Mouse (Mus musculus): Measurements from ENCODE around the gene Olfr1355. TPM values are rescaled to one million over a fixed set of nuclear protein-coding genes. Genes with fewer than 3 reads are reported as not detected.

Gene Olfr1355
- not detected for polyA plus RNA-seq (2014; fragmentation: Illumina TruSeq; extraction: RNeasy Lipid Tissue Mini Kit (QIAGEN cat#74804); ENCODE audit: low read depth, low replicate concordance)

DNA sequence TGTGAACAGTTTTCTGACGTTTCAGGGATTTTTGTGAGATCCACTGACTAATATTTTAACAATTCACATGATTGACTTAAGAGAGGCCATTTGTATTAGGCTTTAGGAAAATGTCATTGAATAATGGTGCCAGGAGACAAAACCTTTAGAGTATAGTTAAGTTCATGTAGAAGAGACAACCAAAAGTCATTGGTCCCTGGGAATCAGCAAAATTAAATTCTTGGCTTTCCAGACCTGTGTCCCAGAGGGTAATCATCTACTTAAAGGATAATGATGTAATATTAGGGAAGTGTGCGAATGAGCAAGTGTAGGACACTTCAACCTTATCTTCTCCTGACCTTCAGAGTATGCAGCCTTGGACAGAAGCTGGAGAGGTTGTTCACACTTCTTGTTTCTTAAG lies at the start of gene Olfr1355:
Gene Olfr1355 (plus strand): TSS at position 301 of the 400 bp plus-strand sequence.

DNA sequence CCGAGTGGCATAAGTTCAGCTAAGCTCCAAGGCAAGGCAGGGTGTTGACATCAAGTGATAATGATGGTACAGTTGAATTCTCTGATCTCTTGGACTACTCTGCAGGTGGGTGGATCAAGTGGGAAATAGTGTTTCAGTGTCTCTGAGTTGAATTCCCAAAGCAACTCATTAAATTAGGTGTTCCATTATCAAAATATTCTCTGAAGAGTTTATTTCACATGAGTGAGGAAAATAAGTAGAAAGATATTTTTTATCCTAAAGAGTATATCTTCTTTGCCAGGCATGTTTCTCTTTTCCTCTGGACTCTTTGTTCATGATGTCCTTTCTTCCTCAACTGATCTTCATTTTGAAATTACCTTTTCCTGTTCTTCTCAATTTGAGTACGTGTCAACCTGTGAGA lies 23.3 kb upstream of the Olfr1355 start, which contains the start of gene Olfr1356:
Gene Olfr1356 (minus strand): TSS at position 101 of the 400 bp plus-strand sequence.

DNA sequence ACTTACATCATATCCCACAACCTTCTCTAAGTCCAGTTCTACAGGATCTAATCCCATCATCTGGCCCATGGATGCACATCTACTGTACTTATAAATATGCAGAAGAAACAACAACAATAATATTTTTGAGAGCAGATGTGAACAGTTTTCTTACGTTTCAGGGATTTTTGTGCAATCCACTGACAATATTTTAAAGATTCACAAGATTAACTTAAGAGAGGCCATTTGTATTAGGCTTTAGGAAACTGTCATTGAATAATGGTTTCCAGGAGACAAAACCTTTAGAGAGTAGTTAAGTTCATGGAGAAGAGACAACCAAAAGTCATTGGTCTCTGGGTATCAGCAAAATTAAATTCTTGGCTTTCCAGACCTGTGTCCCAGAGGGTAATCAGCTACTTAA lies 37.5 kb downstream of the Olfr1355 start, which contains the start of gene Olfr1354:
Gene Olfr1354 (plus strand): TSS at position 301 of the 400 bp plus-strand sequence.

Other genes starting within 250 kb of the Olfr1355 start
- 0.17 TPM for gene Casp14, start 157.2 kb upstream of the Olfr1355 start, polyA plus RNA-seq (2014; fragmentation: Illumina TruSeq; extraction: RNeasy Lipid Tissue Mini Kit (QIAGEN cat#74804); ENCODE audit: low read depth, low replicate concordance)
- 1.6 TPM for gene Ccdc105, start 122.5 kb upstream of the Olfr1355 start, polyA plus RNA-seq (2014; fragmentation: Illumina TruSeq; extraction: RNeasy Lipid Tissue Mini Kit (QIAGEN cat#74804); ENCODE audit: low read depth, low replicate concordance)
- 0.15 TPM for gene Slc1a6, start 95.0 kb upstream of the Olfr1355 start, polyA plus RNA-seq (2014; fragmentation: Illumina TruSeq; extraction: RNeasy Lipid Tissue Mini Kit (QIAGEN cat#74804); ENCODE audit: low read depth, low replicate concordance)
- not detected for gene Olfr1356, start 23.4 kb upstream of the Olfr1355 start, polyA plus RNA-seq (2014; fragmentation: Illumina TruSeq; extraction: RNeasy Lipid Tissue Mini Kit (QIAGEN cat#74804); ENCODE audit: low read depth, low replicate concordance)
- gene Olfr1354, start 37.6 kb downstream of the Olfr1355 start, polyA plus RNA-seq (2014; fragmentation: Illumina TruSeq; extraction: RNeasy Lipid Tissue Mini Kit (QIAGEN cat#74804); ENCODE audit: low read depth, low replicate concordance) = not detected
- not detected for gene Olfr8, start 75.1 kb downstream of the Olfr1355 start, polyA plus RNA-seq (2014; fragmentation: Illumina TruSeq; extraction: RNeasy Lipid Tissue Mini Kit (QIAGEN cat#74804); ENCODE audit: low read depth, low replicate concordance)
- not detected for gene Olfr1353, start 87.8 kb downstream of the Olfr1355 start, polyA plus RNA-seq (2014; fragmentation: Illumina TruSeq; extraction: RNeasy Lipid Tissue Mini Kit (QIAGEN cat#74804); ENCODE audit: low read depth, low replicate concordance)
- gene Olfr1352, start 105.5 kb downstream of the Olfr1355 start, polyA plus RNA-seq (2014; fragmentation: Illumina TruSeq; extraction: RNeasy Lipid Tissue Mini Kit (QIAGEN cat#74804); ENCODE audit: low read depth, low replicate concordance) = not detected
- not detected for gene Olfr1351, start 136.9 kb downstream of the Olfr1355 start, polyA plus RNA-seq (2014; fragmentation: Illumina TruSeq; extraction: RNeasy Lipid Tissue Mini Kit (QIAGEN cat#74804); ENCODE audit: low read depth, low replicate concordance)
- gene Olfr57, start 153.2 kb downstream of the Olfr1355 start, polyA plus RNA-seq (2014; fragmentation: Illumina TruSeq; extraction: RNeasy Lipid Tissue Mini Kit (QIAGEN cat#74804); ENCODE audit: low read depth, low replicate concordance) = not detected
- gene 2610008E11Rik, start 222.1 kb downstream of the Olfr1355 start, polyA plus RNA-seq (2014; fragmentation: Illumina TruSeq; extraction: RNeasy Lipid Tissue Mini Kit (QIAGEN cat#74804); ENCODE audit: low read depth, low replicate concordance) = 15.1 TPM

Data from adipose tissue, adult 10 weeks (tissue).